Mouse (Mus musculus) layer of hippocampus, adult 8-10 months (tissue): ENCODE measurements around the gene Gmppb. TPM values are rescaled to one million over a fixed set of nuclear protein-coding genes. Genes with fewer than 3 reads are reported as not detected.

Experiments used
- DNase-seq, 2 experiments: peaks; one replicate each; pipeline ENCODE4 v3.0.0; 2022; ENCODE audit warnings: low spot score in 2 of 2
- total RNA-seq, 4 experiments: library from RNA; stranded (reverse); gene quantifications; 2 replicates each; pipeline ENCODE4 v1.2.4; 2022

The Gmppb gene
- total RNA-seq, 4 experiments from 2014 or later, result 17.2 to 21.6 (median 19.2) TPM

GRCm38 (mm10) chr9:108051184-108051930 lies 2.3 kb downstream of the Gmppb start:
- DNase-seq, result no peak

GRCm38 (mm10) chr9:108051931-108052220 lies 2.8 kb downstream of the Gmppb start:
- no peak for DNase-seq

GRCm38 (mm10) chr9:108052411-108052810 lies 3.4 kb downstream of the Gmppb start:
- DNase-seq, result no peak

GRCm38 (mm10) chr9:108052885-108053664 lies 4.0 kb downstream of the Gmppb start, which contains the start of gene Amigo3:
Amigo3 (plus strand) TSS chr9:108053159.
- peak; percentile 94 to 98 for DNase-seq

GRCm38 (mm10) chr9:108053665-108054225 lies 4.7 kb downstream of the Gmppb start:
- DNase-seq, result no peak

DNA sequence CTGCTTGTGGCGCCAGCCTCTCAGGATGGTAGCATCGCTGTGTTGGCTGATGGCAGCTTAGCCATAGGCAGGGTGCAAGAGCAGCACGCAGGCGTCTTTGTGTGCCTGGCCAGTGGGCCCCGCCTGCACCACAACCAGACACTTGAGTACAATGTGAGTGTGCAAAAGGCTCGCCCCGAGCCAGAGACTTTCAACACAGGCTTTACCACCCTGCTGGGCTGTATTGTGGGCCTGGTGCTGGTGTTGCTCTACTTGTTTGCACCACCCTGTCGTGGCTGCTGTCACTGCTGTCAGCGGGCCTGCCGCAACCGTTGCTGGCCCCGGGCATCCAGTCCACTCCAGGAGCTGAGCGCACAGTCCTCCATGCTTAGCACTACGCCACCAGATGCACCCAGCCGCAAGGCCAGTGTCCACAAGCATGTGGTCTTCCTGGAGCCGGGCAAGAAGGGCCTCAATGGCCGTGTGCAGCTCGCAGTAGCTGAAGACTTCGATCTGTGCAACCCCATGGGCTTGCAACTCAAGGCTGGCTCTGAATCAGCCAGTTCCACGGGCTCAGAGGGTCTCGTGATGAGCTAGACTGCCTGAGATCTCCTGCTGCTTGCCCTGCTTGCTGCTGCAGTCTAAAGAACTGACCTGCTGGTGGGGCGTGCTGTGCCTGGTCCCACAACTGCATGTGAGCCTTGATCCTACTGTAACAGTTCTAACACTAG lies 5.4 kb downstream of the Gmppb start:
- no peak for DNase-seq

DNA sequence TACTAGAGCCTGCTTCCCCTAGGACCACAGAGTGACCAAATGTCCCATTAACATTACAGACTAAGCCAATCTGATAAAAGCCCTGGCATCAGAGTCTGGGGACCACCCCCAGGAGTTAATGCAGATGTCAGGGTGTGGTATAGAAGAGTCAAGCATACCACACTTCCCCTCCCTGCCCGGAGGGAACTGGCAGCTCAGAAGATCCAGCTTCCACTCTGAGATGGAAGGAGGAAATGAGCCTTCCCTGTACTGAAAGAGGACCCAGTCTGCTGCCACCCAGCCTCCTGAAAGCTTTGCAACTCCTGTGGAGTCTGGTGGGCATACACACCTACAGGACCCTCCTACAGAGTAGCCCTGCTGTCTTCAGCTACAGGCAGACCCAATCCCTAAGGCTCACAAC lies 6.0 kb downstream of the Gmppb start:
- no peak for DNase-seq

DNA sequence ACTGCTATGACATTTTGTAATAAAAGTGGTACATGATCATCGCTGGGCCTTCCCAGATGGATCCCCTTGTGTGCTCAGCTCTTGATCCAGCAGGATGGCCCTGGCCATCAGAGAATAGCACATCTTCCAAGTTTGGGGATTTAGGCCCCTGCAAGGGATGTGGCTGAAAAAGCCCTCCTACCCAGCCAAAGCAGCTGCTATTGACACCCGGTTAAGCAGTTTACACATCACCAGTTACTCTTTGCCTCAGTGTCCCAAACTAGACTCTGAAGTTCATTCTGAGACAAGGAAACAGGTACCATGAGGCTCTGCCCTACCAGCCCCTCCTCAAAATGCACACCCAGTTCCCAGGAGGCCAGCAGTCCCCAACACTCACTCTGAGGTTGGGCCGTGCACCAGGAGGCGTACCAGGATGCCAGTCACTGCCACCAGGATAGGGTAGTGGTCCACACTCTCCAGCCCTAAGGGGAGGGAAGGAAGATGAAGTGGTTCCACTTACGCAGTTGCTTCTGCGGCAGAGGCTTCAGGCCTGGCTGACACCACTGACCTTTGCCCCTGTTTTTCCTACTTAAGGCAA lies 6.7 kb downstream of the Gmppb start:
- DNase-seq, result no peak

DNA sequence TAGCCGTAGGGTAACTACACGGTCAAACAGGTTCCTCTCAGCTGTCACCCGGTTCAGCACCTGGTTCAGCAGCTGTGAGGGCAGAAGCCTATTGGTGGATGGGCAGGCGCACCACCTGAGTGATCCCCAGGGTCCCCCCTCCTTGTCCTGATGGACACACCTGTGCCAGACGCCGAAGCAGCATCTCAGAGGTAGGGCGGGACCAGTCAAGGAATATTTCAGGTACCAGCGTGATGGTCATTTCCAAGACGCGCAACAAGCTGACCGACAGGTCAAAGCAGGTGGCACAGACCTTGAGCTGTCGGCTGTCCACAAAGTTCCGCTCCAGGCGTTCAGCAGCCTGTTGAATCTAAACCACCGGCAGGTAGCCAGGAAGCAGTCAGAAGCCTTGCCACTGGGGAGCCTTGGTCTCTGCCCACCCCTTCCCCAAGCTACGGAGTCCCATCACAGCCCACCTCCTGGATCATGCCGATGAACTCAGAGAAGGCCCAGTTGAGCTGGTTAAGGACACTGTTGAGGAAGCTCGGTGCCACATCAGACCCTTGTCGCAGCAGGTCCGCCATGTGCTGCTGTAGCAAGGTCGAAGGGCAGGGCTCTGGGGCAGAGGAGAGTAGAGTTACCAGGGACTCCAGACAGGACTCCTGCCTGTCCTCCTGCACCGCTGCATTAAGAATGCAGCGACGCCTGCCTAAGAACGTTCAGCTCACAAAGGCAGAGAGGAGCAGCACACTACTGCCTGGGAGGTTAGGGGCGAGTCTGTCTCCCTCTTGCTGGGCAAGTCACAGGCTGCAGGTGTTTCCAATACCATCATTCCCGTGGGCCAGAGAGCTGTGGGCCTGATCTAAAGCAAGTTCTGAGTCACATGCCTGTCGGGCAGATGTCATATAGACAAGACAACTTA lies 7.6 kb downstream of the Gmppb start:
- no peak for DNase-seq

- no peak for DNase-seq
Observed at GRCm38 (mm10) chr9:108057262-108057562, 8.2 kb downstream of the Gmppb start.

DNA sequence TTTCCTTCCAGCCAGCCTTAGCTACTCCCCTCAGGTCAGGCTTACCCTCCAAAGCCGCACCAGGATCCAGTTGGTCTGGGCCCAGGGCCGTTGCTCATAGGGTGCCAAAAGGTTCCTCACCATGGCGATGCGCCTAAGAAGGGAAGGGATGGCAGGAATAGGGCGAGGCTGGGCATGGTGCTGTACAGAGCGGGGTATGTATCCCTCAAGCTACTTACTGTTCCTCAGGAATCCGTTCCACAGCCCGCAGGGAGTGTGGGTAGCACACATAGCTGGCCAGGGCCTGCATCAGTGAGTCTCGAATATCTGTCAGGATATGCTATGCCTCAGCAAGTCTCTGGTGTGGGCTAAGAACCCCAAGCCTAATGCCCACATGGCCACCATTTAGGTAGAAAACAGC lies 9.2 kb downstream of the Gmppb start:
- DNase-seq, result no peak

- DNase-seq, result no peak
Observed at GRCm38 (mm10) chr9:108062142-108062541, 13.1 kb downstream of the Gmppb start.

DNA sequence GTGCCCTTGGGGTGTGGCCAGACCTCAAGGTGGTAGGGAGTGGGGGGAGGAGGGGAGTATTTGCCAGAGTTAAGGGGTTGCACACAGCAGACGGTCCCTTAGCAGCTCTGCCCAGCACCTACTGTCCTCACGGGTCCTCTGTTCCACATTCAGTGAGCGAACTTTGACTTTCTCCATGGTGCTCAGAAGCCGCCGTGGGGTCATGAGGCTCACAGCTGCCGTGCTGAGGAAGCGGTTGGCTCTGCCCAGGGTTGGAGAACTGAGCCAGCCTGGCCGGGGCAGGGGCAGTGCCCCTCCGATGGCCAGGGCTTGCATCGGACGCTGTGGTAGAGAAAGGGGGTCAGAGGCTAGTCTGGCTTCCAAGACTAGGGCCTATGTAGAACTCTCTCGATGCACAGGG lies 14.3 kb downstream of the Gmppb start:
- no peak for DNase-seq

GRCm38 (mm10) chr9:108065491-108066011 lies 16.5 kb downstream of the Gmppb start:
- DNase-seq, result peak; percentile 41 to 67

- DNase-seq, result no peak
Observed at GRCm38 (mm10) chr9:108067199-108067598, 18.2 kb downstream of the Gmppb start.

GRCm38 (mm10) chr9:108067900-108068299 lies 18.9 kb downstream of the Gmppb start:
- peak; percentile 73 to 87 for DNase-seq

- no peak for DNase-seq
Observed at GRCm38 (mm10) chr9:108069007-108069406, 20.0 kb downstream of the Gmppb start.

DNA sequence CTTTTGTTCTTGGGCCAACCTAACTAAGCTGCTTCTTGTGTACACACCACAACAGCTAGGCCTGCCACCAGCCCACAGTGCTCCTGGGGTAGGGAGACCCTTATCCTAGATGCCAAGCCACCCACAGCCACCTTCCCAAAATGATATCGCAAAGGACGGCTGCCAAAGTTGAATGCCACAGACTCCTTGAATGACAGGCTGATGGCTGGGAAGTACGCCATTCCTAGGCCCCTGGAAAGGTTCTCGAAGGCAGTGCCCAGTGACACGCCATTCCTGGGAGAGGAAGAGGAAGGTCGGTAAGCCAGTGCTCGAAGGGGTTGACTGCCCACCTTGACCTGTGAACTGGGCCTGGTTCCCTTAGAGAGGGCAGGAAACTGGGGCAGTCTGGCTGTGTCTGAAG lies 20.5 kb downstream of the Gmppb start:
- DNase-seq, result no peak

DNA sequence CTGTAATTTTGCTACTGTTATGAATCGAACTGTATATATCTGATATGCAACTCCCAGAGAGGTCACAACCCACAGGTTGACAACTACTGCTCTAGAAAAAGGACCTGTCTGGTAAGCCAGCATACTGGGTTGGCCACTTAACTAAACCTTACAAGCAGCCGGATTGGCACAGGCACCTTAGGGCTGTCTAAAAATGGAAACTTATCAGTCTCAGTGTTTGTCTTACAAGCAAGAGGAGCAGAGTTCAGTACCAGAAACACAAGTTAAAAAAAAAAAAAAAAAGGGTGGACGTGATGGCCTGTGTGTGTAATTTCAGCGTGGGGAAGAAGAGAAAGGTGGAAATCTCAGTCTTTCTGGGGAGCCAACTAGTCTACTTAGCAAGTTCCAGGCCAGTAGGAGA lies 22.8 kb downstream of the Gmppb start:
- no peak for DNase-seq

DNA sequence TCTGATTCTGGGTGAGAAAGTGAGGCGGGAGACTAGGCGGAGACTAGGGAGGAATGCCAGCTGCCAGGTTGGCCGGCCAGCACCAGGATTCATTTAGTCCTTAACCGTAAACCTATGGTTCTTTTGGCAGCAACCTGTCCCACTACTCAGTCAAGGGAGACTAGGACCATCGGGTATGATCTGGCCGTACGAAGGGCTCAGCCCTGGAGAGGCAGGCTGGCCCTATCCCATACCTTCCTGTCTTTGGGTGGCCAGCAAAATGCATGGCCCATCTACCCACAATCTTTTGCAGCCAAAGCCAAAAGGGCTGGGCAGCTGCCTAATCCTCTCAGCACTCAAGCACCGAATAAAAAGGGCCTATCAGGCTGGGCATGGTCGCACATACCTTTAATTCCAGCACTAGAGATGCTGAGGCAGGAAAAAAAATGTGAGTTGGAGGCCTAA lies 23.5 kb downstream of the Gmppb start:
- no peak for DNase-seq
